Comparison of ENCODE assay signal across 13 mouse cellular contexts in the genomic region with DNA sequence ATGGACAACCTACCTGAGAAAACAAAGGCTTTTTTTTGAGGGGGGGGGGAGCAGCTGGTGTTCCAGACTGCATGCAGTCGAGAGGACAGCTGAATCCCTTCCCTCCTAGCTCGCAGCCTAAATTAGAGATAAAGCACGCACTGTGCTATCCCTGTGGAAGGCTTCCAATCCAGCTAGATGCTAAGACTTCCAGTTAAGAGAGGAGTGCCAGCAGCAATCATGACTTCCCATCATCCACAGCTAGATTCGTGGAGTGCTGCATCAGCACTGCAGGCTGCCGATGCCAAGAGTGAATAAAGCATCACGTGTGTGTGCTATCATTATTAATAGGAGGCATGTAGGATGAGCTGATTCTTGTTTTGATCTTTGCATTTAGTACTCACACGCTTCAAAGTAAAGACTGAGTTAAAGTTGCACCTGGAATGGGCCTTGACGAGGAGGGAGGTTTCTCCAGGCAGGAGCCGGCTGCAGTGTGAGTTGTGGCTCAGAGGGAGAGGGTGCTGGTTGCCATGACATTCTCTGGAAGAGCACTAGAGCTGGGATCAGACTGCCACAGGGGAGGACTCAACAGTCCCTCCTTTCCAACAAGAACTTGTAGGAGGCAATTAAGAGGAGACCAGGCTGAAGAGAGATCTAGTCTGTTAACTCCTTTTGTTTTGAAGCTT. TPM values are rescaled to one million over a fixed set of nuclear protein-coding genes. Genes with fewer than 3 reads are reported as not detected.
A peak's percentile ranks its signal among the peaks of the same experiment; 100 is the strongest.
DNase-seq lines count a peak whose midpoint lies in the region; ATAC-seq and TF ChIP-seq lines count a peak whose summit lies in the region.
"Had no signal": no experiment of that assay in that cellular context is flagged by ENCODE, and none has a peak within 500 bp of the region (broad histone marks: within the 10 kb centered on the region; RNA-seq: fewer than 3 reads in every experiment).

No protein-coding gene starts in this region.

- H3K9ac ChIP-seq in heart, postnatal 0 days (replicated peaks; ENCODE audit: low read depth, low read length), result no peak overlapping the region
- H3K9ac ChIP-seq in heart, embryonic 12.5 days, result no peak overlapping the region
- H3K9ac ChIP-seq: intestine, embryonic 15.5 days; limb, embryonic 12.5 days; lung, embryonic 15.5 days; midbrain, embryonic 12.5 days had no signal

- H3K36me3 ChIP-seq in heart, postnatal 0 days (replicated peaks; ENCODE audit: control insufficient read depth, insufficient read depth, low read length), result peaks cover 11% of the 10 kb centered on the region
- H3K36me3 ChIP-seq in heart, embryonic 12.5 days, result peaks cover 24% of the 10 kb centered on the region

- WGBS in heart, postnatal 0 days, result 51% methylated on average over 9 of the region's 9 CpGs
- WGBS in heart, embryonic 12.5 days, result 88% methylated on average over 9 of the region's 9 CpGs

- peaks cover 15% of the 10 kb centered on the region for H3K4me1 ChIP-seq in heart, postnatal 0 days (ENCODE audit: control insufficient read depth, insufficient read depth)
- H3K4me1 ChIP-seq in heart, embryonic 12.5 days (replicated peaks), result peaks cover 12% of the 10 kb centered on the region

- no peak overlapping the region for H3K4me2 ChIP-seq in heart, postnatal 0 days (ENCODE audit: low read depth, low read length)
- H3K4me2 ChIP-seq in heart, embryonic 12.5 days, result no peak overlapping the region
- H3K4me2 ChIP-seq: intestine, embryonic 15.5 days; limb, embryonic 12.5 days; lung, embryonic 15.5 days; midbrain, embryonic 12.5 days had no signal

- no peaks in the 10 kb centered on the region for H3K27me3 ChIP-seq in heart, postnatal 0 days (ENCODE audit: control insufficient read depth, insufficient read depth, low read length)
- no peaks in the 10 kb centered on the region for H3K27me3 ChIP-seq in heart, embryonic 12.5 days (replicated peaks)
- H3K27me3 ChIP-seq: intestine, embryonic 15.5 days; limb, embryonic 12.5 days; lung, embryonic 15.5 days; midbrain, embryonic 12.5 days had no signal

- no peak overlapping the region for H3K4me3 ChIP-seq in heart, postnatal 0 days (ENCODE audit: low read depth, low read length)
- H3K4me3 ChIP-seq in heart, embryonic 12.5 days, result no peak overlapping the region
- H3K4me3 ChIP-seq: intestine, embryonic 15.5 days; limb, embryonic 12.5 days; lung, embryonic 15.5 days; midbrain, embryonic 12.5 days had no signal

- TF ChIP-seq CTCF in heart, postnatal 0 days (IDR thresholded peaks at IDR 0.05; ENCODE audit: low read depth), result no peak

- H3K9me3 ChIP-seq in heart, postnatal 0 days (replicated peaks; ENCODE audit: control insufficient read depth, low read length), result no peaks in the 10 kb centered on the region
- 0 out of 2 replicates have a peak, but pooled peaks cover 3% of the 10 kb centered on the region for H3K9me3 ChIP-seq in heart, embryonic 12.5 days (replicated peaks)
- H3K9me3 ChIP-seq: intestine, embryonic 15.5 days; limb, embryonic 12.5 days; lung, embryonic 15.5 days; midbrain, embryonic 12.5 days had no signal

- TF ChIP-seq EP300 in heart, postnatal 0 days (IDR thresholded peaks at IDR 0.05; ENCODE audit: low read depth), result no peak

- ATAC-seq in heart, postnatal 0 days (ENCODE audit: insufficient read depth, low read depth), result no peak
- ATAC-seq in heart, embryonic 12.5 days (ENCODE audit: insufficient number of reproducible peaks, low FRiP score), result no peak
- ATAC-seq in inflammation-experienced regulatory T-cells, adult 6 months, result no peak
- ATAC-seq in erythroid progenitor cell, adult 5-6 weeks (replicated peaks; ENCODE audit: low FRiP score, poor library complexity, severe bottlenecking), result no peak
- ATAC-seq: intestine, embryonic 15.5 days had no signal

- no peak for DNase-seq in heart, postnatal 0 days (ENCODE audit: low spot score)
- DNase-seq in R1 (ENCODE audit: low read depth, low spot score), result peak; percentile 32
- DNase-seq in layer of hippocampus, adult 11-12 months (ENCODE audit: low spot score), result peak; percentile 75
- peak; percentile 73 to 88 for DNase-seq in left cerebral cortex, postnatal 25 days (ENCODE audit: low spot score in 2 of 2)
- DNase-seq in cerebellum, postnatal 10 days, result no peak
- DNase-seq: cerebellum, postnatal 14 days had no signal

- H3K27ac ChIP-seq in heart, postnatal 0 days (ENCODE audit: low read depth), result peak overlapping the region; percentile 30; the same call in 1 of the 2 replicates
- H3K27ac ChIP-seq in heart, embryonic 12.5 days (ENCODE audit: poor library complexity, severe bottlenecking), result no peak overlapping the region
- H3K27ac ChIP-seq: intestine, embryonic 15.5 days; limb, embryonic 12.5 days; lung, embryonic 15.5 days; midbrain, embryonic 12.5 days had no signal

- intact Hi-C loops in left cerebral cortex, postnatal 25 days (cut with DNase I), result loop anchor here (5.0 kb wide), 1 partner anchor 53 kb away; a partner anchor contains a TSS

RNA-seq across cellular contexts. Expression of a gene that starts 5.2 kb away (rescaled TPM):
- 62.5 and 101 TPM in 2 replicates for total RNA-seq in heart, postnatal 0 days (2014; rRNA removed; ENCODE audit: low replicate concordance)
- polyA plus RNA-seq in heart, postnatal 0 days (2015; fragmentation: Nextera tagmentation; extraction: Ambion mirVana), result 58.9 and 64.3 TPM in 2 replicates
- polyA plus RNA-seq in heart, embryonic 12.5 days (2016; fragmentation: Nextera tagmentation; extraction: Ambion mirVana), result 47.5 and 50.1 TPM in 2 replicates
- 10 to 100 TPM; 67.8 to 68.8 TPM for total RNA-seq in left cerebral cortex, postnatal 25 days (2021)
- polyA plus RNA-seq in inflammation-experienced regulatory T-cells, adult 6 months (2017; shearing (Covaris generic)), result 100 to 1,000 TPM; 103 to 118 (median 104) TPM
- total RNA-seq in erythroid progenitor cell, adult 5-6 weeks (2015; ENCODE audit: low replicate concordance), result 39.6 and 52.4 TPM in 2 replicates
- total RNA-seq in erythroid progenitor cell, adult 5-6 weeks (2017; ENCODE audit: low replicate concordance), result 15.8 and 21.6 TPM in 2 replicates

RNA-seq across cellular contexts. Expression of a gene that starts 5.5 kb away (rescaled TPM):
- total RNA-seq in heart, postnatal 0 days (2014; rRNA removed; ENCODE audit: low replicate concordance), result 12.1 and 17.0 TPM in 2 replicates
- polyA plus RNA-seq in heart, postnatal 0 days (2015; fragmentation: Nextera tagmentation; extraction: Ambion mirVana), result 6.9 and 7.6 TPM in 2 replicates
- polyA plus RNA-seq in heart, embryonic 12.5 days (2016; fragmentation: Nextera tagmentation; extraction: Ambion mirVana), result 26.1 and 28.5 TPM in 2 replicates
- 10 to 100 TPM; 92.2 to 95.8 TPM for total RNA-seq in left cerebral cortex, postnatal 25 days (2021)
- 10 to 100 TPM; 16.6 to 18.7 (median 16.9) TPM for polyA plus RNA-seq in inflammation-experienced regulatory T-cells, adult 6 months (2017; shearing (Covaris generic))
- 22.2 and 30.6 TPM in 2 replicates for total RNA-seq in erythroid progenitor cell, adult 5-6 weeks (2015; ENCODE audit: low replicate concordance)
- 21.3 and 27.7 TPM in 2 replicates for total RNA-seq in erythroid progenitor cell, adult 5-6 weeks (2017; ENCODE audit: low replicate concordance)

RNA-seq across cellular contexts. Expression of a gene that starts 21.2 kb away (rescaled TPM):
- total RNA-seq in heart, postnatal 0 days (2014; rRNA removed; ENCODE audit: low replicate concordance), result 105 and 108 TPM in 2 replicates
- polyA plus RNA-seq in heart, postnatal 0 days (2015; fragmentation: Nextera tagmentation; extraction: Ambion mirVana), result 86.4 and 91.2 TPM in 2 replicates
- 83.1 and 91.0 TPM in 2 replicates for polyA plus RNA-seq in heart, embryonic 12.5 days (2016; fragmentation: Nextera tagmentation; extraction: Ambion mirVana)
- 100 to 1,000 TPM; 179 to 197 TPM for total RNA-seq in left cerebral cortex, postnatal 25 days (2021)
- 10 to 100 TPM; 26.4 to 41.9 (median 27.3) TPM for polyA plus RNA-seq in inflammation-experienced regulatory T-cells, adult 6 months (2017; shearing (Covaris generic))
- 53.7 and 76.3 TPM in 2 replicates for total RNA-seq in erythroid progenitor cell, adult 5-6 weeks (2015; ENCODE audit: low replicate concordance)
- 77.1 and 80.1 TPM in 2 replicates for total RNA-seq in erythroid progenitor cell, adult 5-6 weeks (2017; ENCODE audit: low replicate concordance)

RNA-seq across cellular contexts. Expression of a gene that starts 47.1 kb away (rescaled TPM):
- total RNA-seq in heart, postnatal 0 days (2014; rRNA removed; ENCODE audit: low replicate concordance), result not detected in 2 replicates
- polyA plus RNA-seq in heart, postnatal 0 days (2015; fragmentation: Nextera tagmentation; extraction: Ambion mirVana), result 2.1 and 3.2 TPM in 2 replicates
- polyA plus RNA-seq in heart, embryonic 12.5 days (2016; fragmentation: Nextera tagmentation; extraction: Ambion mirVana), result 3.1 and 3.2 TPM in 2 replicates
- 1 to 10 TPM; 6.2 to 6.4 TPM for total RNA-seq in left cerebral cortex, postnatal 25 days (2021)
- 1 to 10 TPM; 1.9 to 5.4 (median 3.5) TPM for polyA plus RNA-seq in inflammation-experienced regulatory T-cells, adult 6 months (2017; shearing (Covaris generic))
- total RNA-seq in erythroid progenitor cell, adult 5-6 weeks (2015; ENCODE audit: low replicate concordance), result not detected in 2 replicates
- total RNA-seq in erythroid progenitor cell, adult 5-6 weeks (2017; ENCODE audit: low replicate concordance), result not detected in 2 replicates

RNA-seq across cellular contexts. Expression of a gene that starts 50.3 kb away (rescaled TPM):
- 0.19 TPM in 1 of 2 replicates, not detected in the other for total RNA-seq in heart, postnatal 0 days (2014; rRNA removed; ENCODE audit: low replicate concordance)
- 0.18 and 0.22 TPM in 2 replicates for polyA plus RNA-seq in heart, postnatal 0 days (2015; fragmentation: Nextera tagmentation; extraction: Ambion mirVana)
- polyA plus RNA-seq in heart, embryonic 12.5 days (2016; fragmentation: Nextera tagmentation; extraction: Ambion mirVana), result 0.54 TPM in 1 of 2 replicates, not detected in the other
- 10 to 100 TPM; 15.3 to 19.1 TPM for total RNA-seq in left cerebral cortex, postnatal 25 days (2021)
- polyA plus RNA-seq in inflammation-experienced regulatory T-cells, adult 6 months (2017; shearing (Covaris generic)), result under 1 TPM; 0.44 to 0.79 (median 0.48) TPM
- total RNA-seq in erythroid progenitor cell, adult 5-6 weeks (2015; ENCODE audit: low replicate concordance), result not detected in 2 replicates
- total RNA-seq in erythroid progenitor cell, adult 5-6 weeks (2017; ENCODE audit: low replicate concordance), result not detected in 2 replicates

Comparison
In these comparisons a context has a peak if more than half of its experiments do, and no peak if none do; other contexts are left out.
1. DNase-seq: peak in R1 (single experiment), layer of hippocampus, adult 11-12 months (single experiment) and left cerebral cortex, postnatal 25 days (2 of 2); none in heart, postnatal 0 days (single experiment) and cerebellum, postnatal 10 days (0 of 2).